Mouse (Mus musculus): ENCODE measurements around the gene Nup62. TPM values are rescaled to one million over a fixed set of nuclear protein-coding genes. Genes with fewer than 3 reads are reported as not detected.

Gene Nup62
- polyA plus RNA-seq, 1 experiment, result 59.4 TPM

- H3K4me1 ChIP-seq, result peaks cover 88% of the 10 kb centered on the region
- H3K36me3 ChIP-seq (replicated peaks; ENCODE audit: low read length), result peaks cover 100% of the 10 kb centered on the region
- H3K27me3 ChIP-seq (replicated peaks), result no peaks in the 10 kb centered on the region
- TF ChIP-seq GATA1 (IDR thresholded peaks at IDR 0.05; ENCODE audit: borderline replicate concordance, low read length), result no peak
- no peak for TF ChIP-seq FLI1 (IDR thresholded peaks at IDR 0.05; ENCODE audit: low read length)
- peaks cover 2% of the 10 kb centered on the region; the same call in 1 of the 2 replicates for H3K9me3 ChIP-seq
- H3K4me3 ChIP-seq (replicated peaks), result peak overlapping the region; percentile 62
Observed at GRCm38 (mm10) chr7:44841825-44842463, 26.1 kb downstream of the Nup62 start.

GRCm38 (mm10) chr7:44845006-44845405, 29.1 kb downstream of the Nup62 start:
- Histone ChIP-seq H3K9me3 (no peaks in the 10 kb centered on the region), H3K4me1 (peaks cover 73% of the 10 kb centered on the region), H3K27me3 (replicated peaks) (no peaks in the 10 kb centered on the region), H3K4me3 (replicated peaks) (peak overlapping the region; percentile 50), H3K36me3 (replicated peaks; ENCODE audit: low read length) (peaks cover 75% of the 10 kb centered on the region)
- TF ChIP-seq FLI1 (IDR thresholded peaks at IDR 0.05; ENCODE audit: low read length), result no peak
- TF ChIP-seq GATA1 (IDR thresholded peaks at IDR 0.05; ENCODE audit: borderline replicate concordance, low read length), result no peak

GRCm38 (mm10) chr7:44846804-44847203, 30.9 kb downstream of the Nup62 start:
- peaks cover 72% of the 10 kb centered on the region for H3K4me1 ChIP-seq
- peak overlapping the region; percentile 69 for H3K4me3 ChIP-seq (replicated peaks)
- H3K9me3 ChIP-seq, result no peaks in the 10 kb centered on the region
- peaks cover 65% of the 10 kb centered on the region for H3K36me3 ChIP-seq (replicated peaks; ENCODE audit: low read length)
- no peaks in the 10 kb centered on the region for H3K27me3 ChIP-seq (replicated peaks)
- TF ChIP-seq GATA1 (IDR thresholded peaks at IDR 0.05; ENCODE audit: borderline replicate concordance, low read length), result no peak

- Histone ChIP-seq H3K4me1 (peaks cover 72% of the 10 kb centered on the region), H3K27me3 (replicated peaks) (no peaks in the 10 kb centered on the region), H3K9me3 (no peaks in the 10 kb centered on the region), H3K4me3 (replicated peaks) (peak overlapping the region; percentile 100), H3K36me3 (replicated peaks; ENCODE audit: low read length) (peaks cover 65% of the 10 kb centered on the region)
- TF ChIP-seq GATA1 (IDR thresholded peaks at IDR 0.05; ENCODE audit: borderline replicate concordance, low read length) (no peak), FLI1 (IDR thresholded peaks at IDR 0.05; ENCODE audit: low read length) (no peak)
Observed at GRCm38 (mm10) chr7:44847772-44848171, 31.9 kb downstream of the Nup62 start.

- Histone ChIP-seq H3K36me3 (replicated peaks; ENCODE audit: low read length) (peaks cover 64% of the 10 kb centered on the region), H3K27me3 (replicated peaks) (no peaks in the 10 kb centered on the region), H3K4me1 (peaks cover 72% of the 10 kb centered on the region), H3K9me3 (no peaks in the 10 kb centered on the region), H3K4me3 (replicated peaks) (peak within 1 kb of the TSS; percentile 100)
- TF ChIP-seq GATA1 (IDR thresholded peaks at IDR 0.05; ENCODE audit: borderline replicate concordance, low read length), result no peak
- no peak for TF ChIP-seq FLI1 (IDR thresholded peaks at IDR 0.05; ENCODE audit: low read length)
Observed at GRCm38 (mm10) chr7:44848561-44849415, 32.9 kb downstream of the Nup62 start, which contains the start of the genes Akt1s1 and Tbc1d17. Akt1s1 (plus strand) TSS chr7:44848991. Tbc1d17 (minus strand) TSS chr7:44849079.

GRCm38 (mm10) chr7:44849416-44850111, 33.7 kb downstream of the Nup62 start:
- Histone ChIP-seq H3K36me3 (replicated peaks; ENCODE audit: low read length) (peaks cover 58% of the 10 kb centered on the region), H3K4me1 (peaks cover 69% of the 10 kb centered on the region), H3K9me3 (no peaks in the 10 kb centered on the region), H3K4me3 (replicated peaks) (peak overlapping the region; percentile 100), H3K27me3 (replicated peaks) (no peaks in the 10 kb centered on the region)
- TF ChIP-seq GATA1 (IDR thresholded peaks at IDR 0.05; ENCODE audit: borderline replicate concordance, low read length) (no peak), FLI1 (IDR thresholded peaks at IDR 0.05; ENCODE audit: low read length) (no peak)

GRCm38 (mm10) chr7:44850146-44850545, 34.3 kb downstream of the Nup62 start:
- TF ChIP-seq GATA1 (IDR thresholded peaks at IDR 0.05; ENCODE audit: borderline replicate concordance, low read length) (no peak), FLI1 (IDR thresholded peaks at IDR 0.05; ENCODE audit: low read length) (no peak; the same call in 1 of the 2 replicates)
- Histone ChIP-seq H3K9me3 (no peaks in the 10 kb centered on the region), H3K27me3 (replicated peaks) (no peaks in the 10 kb centered on the region), H3K36me3 (replicated peaks; ENCODE audit: low read length) (peaks cover 53% of the 10 kb centered on the region), H3K4me3 (replicated peaks) (peak overlapping the region; percentile 100), H3K4me1 (peaks cover 69% of the 10 kb centered on the region)

- H3K9me3 ChIP-seq, result no peaks in the 10 kb centered on the region
- TF ChIP-seq FLI1 (IDR thresholded peaks at IDR 0.05; ENCODE audit: low read length) (no peak), GATA1 (IDR thresholded peaks at IDR 0.05; ENCODE audit: borderline replicate concordance, low read length) (no peak)
- peaks cover 44% of the 10 kb centered on the region for H3K36me3 ChIP-seq (replicated peaks; ENCODE audit: low read length)
- H3K27me3 ChIP-seq (replicated peaks), result no peaks in the 10 kb centered on the region
- H3K4me3 ChIP-seq (replicated peaks), result peak overlapping the region; percentile 100
- peaks cover 69% of the 10 kb centered on the region for H3K4me1 ChIP-seq
Observed at GRCm38 (mm10) chr7:44850789-44851624, 35.1 kb downstream of the Nup62 start.
